Mouse (Mus musculus) embryonic facial prominence, embryonic 14.5 days (tissue): Measurements from ENCODE around the gene Palld. TPM values are rescaled to one million over a fixed set of nuclear protein-coding genes. Genes with fewer than 3 reads are reported as not detected.

Experiments
- ATAC-seq: fragments of 200-750 bp; cut with Nextera tagmentation; 2 replicates; pipeline ENCODE4 v1.8.0; 2017; ENCODE audit warnings: low read depth, moderate number of reproducible peaks, moderate TSS enrichment
- DNase-seq: peaks from one replicate; pipeline ENCODE4 v3.0.0-alpha.2; 2015; ENCODE audit warnings: low spot score
- H3K27ac ChIP-seq: fragments of 300-500 bp; sonication (generic); replicated peaks from 2 replicates; pipeline ENCODE4 v1.5.1; 2014; ENCODE audit warnings: low read depth, mild to moderate bottlenecking, low read length, moderate library complexity
- H3K27me3 ChIP-seq: fragments of 300-500 bp; sonication (generic); replicated peaks from 2 replicates; pipeline ENCODE4 v1.6.1; 2014; ENCODE audit warnings: low read length; ENCODE audit not compliant: control insufficient read depth, insufficient read depth
- H3K36me3 ChIP-seq: fragments of 300-500 bp; sonication (generic); 2 replicates; pipeline ENCODE4 v1.6.1; 2014; ENCODE audit warnings: low read length, mixed read lengths; ENCODE audit not compliant: control insufficient read depth, insufficient read depth
- H3K4me1 ChIP-seq: fragments of 300-500 bp; sonication (generic); 2 replicates; pipeline ENCODE4 v1.6.1; 2014; ENCODE audit warnings: antibody characterized with exemption, low read length; ENCODE audit not compliant: control insufficient read depth, insufficient read depth
- H3K4me2 ChIP-seq: fragments of 300-500 bp; sonication (generic); 2 replicates; pipeline ENCODE4 v1.6.1; 2014; ENCODE audit warnings: low read depth, mild to moderate bottlenecking, low read length, moderate library complexity, mixed read lengths
- H3K4me3 ChIP-seq: fragments of 300-500 bp; sonication (generic); 2 replicates; pipeline ENCODE4 v1.5.1; 2014; ENCODE audit warnings: low read depth, mild to moderate bottlenecking, low read length
- H3K9ac ChIP-seq: fragments of 300-500 bp; sonication (generic); 2 replicates; pipeline ENCODE4 v1.6.1; 2014; ENCODE audit warnings: low read depth, mild to moderate bottlenecking, low read length, moderate library complexity, mixed read lengths
- H3K9me3 ChIP-seq: fragments of 300-500 bp; sonication (generic); 2 replicates; pipeline ENCODE4 v1.6.1; 2016; ENCODE audit warnings: low read length; ENCODE audit not compliant: control insufficient read depth
- WGBS: fragments of 180-500 bp; shearing (Covaris S2); extraction: QIAGEN DNeasy Blood & Tissue Kit; methylation state at CpG from one replicate; pipeline ENCODE4 v1.1.7; 2014; 5-methylcytosine and 5-hydroxymethylcytosine counted together
- polyA plus RNA-seq: library from polyadenylated mRNA; unstranded; fragments of >200 nt; fragmentation: Nextera tagmentation; extraction: Ambion mirVana; gene quantifications from 2 replicates; pipeline ENCODE4 v1.2.1, GENCODE M21; 2014

Palld gene
- polyA plus RNA-seq, 1 experiment from 2014 or later, result 96.3 TPM

DNA sequence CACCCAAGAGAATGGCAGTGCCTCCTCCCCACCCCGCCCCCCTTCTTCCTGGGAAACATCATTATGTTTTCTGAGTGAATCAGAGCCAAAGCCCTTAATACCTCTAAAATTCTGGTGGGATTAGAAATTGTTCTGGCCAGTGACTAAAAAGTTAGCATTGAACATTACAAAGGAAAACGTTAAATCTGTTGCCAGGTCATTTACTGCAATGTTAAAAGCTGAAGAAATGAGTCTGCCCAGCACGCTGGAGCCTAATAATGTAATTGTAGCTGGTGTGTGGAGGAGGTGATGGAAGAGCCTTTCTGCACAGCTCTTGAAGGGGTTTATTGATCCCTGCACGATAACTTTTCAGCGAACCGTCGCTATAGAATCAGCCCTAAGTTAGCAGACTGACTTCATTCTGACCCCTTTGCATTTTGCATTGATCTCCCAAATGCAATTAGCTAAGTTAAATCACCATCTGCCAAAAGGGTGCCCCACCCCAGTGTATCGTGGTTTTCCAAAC, 165.7 kb downstream of the Palld start:
- no peak overlapping the region for H3K4me3 ChIP-seq
- H3K4me1 ChIP-seq, result no peaks in the 10 kb centered on the region; the same call in 1 of the 2 replicates
- no peak for ATAC-seq
- 70% methylated on average over 8 of the region's 8 CpGs for WGBS
- peaks cover 4% of the 10 kb centered on the region for H3K36me3 ChIP-seq
- 0 out of 2 replicates have a peak overlapping the region, but pooled peaks have one; percentile 33 for H3K27ac ChIP-seq
- H3K27me3 ChIP-seq, result no peaks in the 10 kb centered on the region
- no peak overlapping the region for H3K4me2 ChIP-seq
- no peaks in the 10 kb centered on the region for H3K9me3 ChIP-seq
- DNase-seq, result no peak
- H3K9ac ChIP-seq, result no peak overlapping the region

- no peaks in the 10 kb centered on the region for H3K27me3 ChIP-seq
- H3K4me2 ChIP-seq, result no peak overlapping the region
- ATAC-seq, result no peak
- no peak overlapping the region for H3K27ac ChIP-seq
- H3K9ac ChIP-seq, result no peak overlapping the region
- H3K4me3 ChIP-seq, result no peak overlapping the region
- 48% methylated on average over 4 of the region's 4 CpGs for WGBS
- H3K9me3 ChIP-seq, result no peaks in the 10 kb centered on the region
- peak; percentile 31 for DNase-seq
- peaks cover 4% of the 10 kb centered on the region for H3K36me3 ChIP-seq
- no peaks in the 10 kb centered on the region; the same call in 1 of the 2 replicates for H3K4me1 ChIP-seq
Observed at GRCm38 (mm10) chr8:61736117-61736516, 166.4 kb downstream of the Palld start.

GRCm38 (mm10) chr8:61734164-61734563, 168.3 kb downstream of the Palld start:
- WGBS, result 89% methylated on average over 8 of the region's 8 CpGs
- no peak for DNase-seq
- Histone ChIP-seq H3K27ac (no peak overlapping the region), H3K9ac (no peak overlapping the region), H3K9me3 (no peaks in the 10 kb centered on the region), H3K4me1 (no peaks in the 10 kb centered on the region; the same call in 1 of the 2 replicates), H3K36me3 (peaks cover 4% of the 10 kb centered on the region), H3K4me3 (no peak overlapping the region), H3K27me3 (no peaks in the 10 kb centered on the region), H3K4me2 (no peak overlapping the region)
- ATAC-seq, result no peak

DNA sequence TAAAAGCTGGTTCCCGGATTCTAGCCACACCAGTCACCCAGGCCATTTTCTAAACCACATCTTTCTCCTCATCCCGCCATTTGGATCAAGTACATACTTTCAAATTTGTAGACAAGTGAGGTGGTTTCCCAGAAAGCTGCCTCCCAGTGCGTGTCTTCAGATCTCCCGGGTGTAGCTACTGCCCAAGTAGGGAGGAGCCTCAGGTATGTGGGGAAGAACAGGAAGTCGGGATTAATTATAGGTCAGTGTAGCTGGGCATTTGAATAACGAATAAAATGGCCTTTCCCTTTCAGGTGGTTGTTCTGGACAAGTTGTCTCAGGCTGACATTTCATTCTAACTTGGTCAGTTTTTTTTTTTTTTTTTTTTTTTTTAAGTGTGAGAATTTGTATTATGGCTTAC, 170.3 kb downstream of the Palld start:
- Histone ChIP-seq H3K4me3 (no peak overlapping the region), H3K4me2 (no peak overlapping the region), H3K27ac (no peak overlapping the region), H3K9ac (no peak overlapping the region), H3K9me3 (no peaks in the 10 kb centered on the region), H3K4me1 (no peaks in the 10 kb centered on the region; the same call in 1 of the 2 replicates), H3K36me3 (no peaks in the 10 kb centered on the region), H3K27me3 (no peaks in the 10 kb centered on the region)
- WGBS, result 70% methylated on average over 6 of the region's 6 CpGs
- DNase-seq (no peak), ATAC-seq (no peak)

DNA sequence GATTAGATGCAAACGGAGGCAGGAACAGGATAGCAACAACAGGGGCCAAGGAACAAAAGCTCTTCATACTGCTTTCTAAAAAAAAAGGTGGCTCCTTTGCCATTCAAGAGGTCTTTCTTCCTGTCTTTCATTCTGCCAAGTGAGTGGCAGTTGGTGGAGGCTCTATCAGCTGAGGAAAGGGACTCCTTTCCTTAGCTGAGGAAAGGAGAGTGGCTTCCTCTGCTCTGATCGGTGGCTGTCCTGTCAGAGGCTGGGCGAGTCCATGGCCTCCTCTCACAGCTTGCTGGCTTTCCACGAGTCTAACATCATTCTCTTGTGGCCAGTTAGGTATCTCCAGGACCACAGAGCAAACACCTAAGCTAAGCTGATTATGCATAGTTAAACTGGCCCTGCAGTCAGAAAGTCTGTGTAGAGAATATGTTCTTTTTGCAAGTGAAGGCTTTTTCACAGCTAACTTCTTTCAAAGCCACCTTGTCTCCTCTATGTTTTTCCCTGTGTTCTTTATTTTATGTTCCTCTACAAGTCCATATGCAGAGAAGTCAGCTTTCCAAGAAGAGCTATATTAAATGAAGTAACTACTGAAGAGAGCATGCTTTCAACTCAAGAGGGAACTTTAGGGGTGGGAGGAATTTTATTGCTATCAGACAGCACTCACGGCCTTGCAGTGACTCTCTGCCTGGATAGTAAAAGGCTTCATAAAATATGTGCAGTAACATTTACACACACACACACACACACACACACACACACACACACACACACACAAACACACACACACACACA, 171.0 kb downstream of the Palld start:
- Histone ChIP-seq H3K36me3 (no peaks in the 10 kb centered on the region), H3K27ac (no peak overlapping the region), H3K4me2 (no peak overlapping the region), H3K4me1 (no peaks in the 10 kb centered on the region; the same call in 1 of the 2 replicates), H3K9ac (no peak overlapping the region), H3K27me3 (no peaks in the 10 kb centered on the region), H3K9me3 (no peaks in the 10 kb centered on the region), H3K4me3 (no peak overlapping the region)
- DNase-seq (no peak), ATAC-seq (no peak)
- WGBS, result 64% methylated on average over 5 of the region's 5 CpGs

DNA sequence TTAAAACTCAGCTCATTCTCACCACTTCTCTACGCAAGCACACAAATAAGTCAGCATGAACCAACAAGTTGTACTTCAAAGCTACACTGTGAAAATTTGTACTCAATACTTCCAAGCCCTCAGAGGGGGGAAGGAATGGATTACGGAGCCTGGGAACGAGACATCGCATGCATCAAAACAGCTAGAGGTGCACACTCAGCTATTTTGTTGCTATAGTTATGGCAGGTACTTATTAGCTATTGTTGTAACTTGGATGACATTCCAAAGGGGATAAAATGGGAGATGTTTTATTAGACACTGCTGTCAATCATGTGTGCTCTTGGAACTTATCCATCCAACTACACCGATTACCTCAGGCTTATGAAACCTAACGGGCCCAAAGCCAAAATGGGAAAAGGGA, 171.8 kb downstream of the Palld start:
- Histone ChIP-seq H3K9me3 (no peaks in the 10 kb centered on the region), H3K4me1 (no peaks in the 10 kb centered on the region), H3K4me2 (no peak overlapping the region), H3K4me3 (no peak overlapping the region), H3K27me3 (no peaks in the 10 kb centered on the region), H3K9ac (no peak overlapping the region), H3K27ac (no peak overlapping the region), H3K36me3 (no peaks in the 10 kb centered on the region)
- peak; percentile 70 for ATAC-seq
- peak; percentile 65 for DNase-seq
- WGBS, result 71% methylated on average over 6 of the region's 6 CpGs

GRCm38 (mm10) chr8:61725306-61726017, 177.0 kb downstream of the Palld start:
- no peak overlapping the region for H3K4me3 ChIP-seq
- DNase-seq (no peak), ATAC-seq (no peak)
- no peaks in the 10 kb centered on the region for H3K4me1 ChIP-seq
- H3K36me3 ChIP-seq, result peaks cover under 1% of the 10 kb centered on the region
- H3K9ac ChIP-seq, result no peak overlapping the region
- WGBS, result 57% methylated on average over 8 of the region's 8 CpGs
- no peaks in the 10 kb centered on the region for H3K9me3 ChIP-seq
- H3K27me3 ChIP-seq, result no peaks in the 10 kb centered on the region
- H3K27ac ChIP-seq, result no peak overlapping the region
- no peak overlapping the region for H3K4me2 ChIP-seq

GRCm38 (mm10) chr8:61722226-61722625, 180.3 kb downstream of the Palld start:
- DNase-seq (no peak), ATAC-seq (no peak)
- H3K9ac ChIP-seq, result no peak overlapping the region
- H3K4me3 ChIP-seq, result no peak overlapping the region
- H3K27me3 ChIP-seq, result no peaks in the 10 kb centered on the region
- H3K9me3 ChIP-seq, result 0 out of 2 replicates have a peak, but pooled peaks cover 6% of the 10 kb centered on the region
- no peak overlapping the region for H3K4me2 ChIP-seq
- H3K27ac ChIP-seq, result no peak overlapping the region
- 90% methylated on average over 9 of the region's 9 CpGs for WGBS
- H3K36me3 ChIP-seq, result peaks cover 28% of the 10 kb centered on the region
- H3K4me1 ChIP-seq, result no peaks in the 10 kb centered on the region
